Mouse (Mus musculus): ENCODE measurements around the gene Cyp4f37. TPM values are rescaled to one million over a fixed set of nuclear protein-coding genes. Genes with fewer than 3 reads are reported as not detected.
"Not testable (repeated sequence)": the region's sequence is repeated elsewhere in the genome, so short reads cannot be mapped to it uniquely, and the experiment has no call there.

Gene Cyp4f37
- 0.80 and 1.5 TPM in 2 replicates for polyA plus RNA-seq (2014; fragmentation: Nextera tagmentation; extraction: Ambion mirVana)

DNA sequence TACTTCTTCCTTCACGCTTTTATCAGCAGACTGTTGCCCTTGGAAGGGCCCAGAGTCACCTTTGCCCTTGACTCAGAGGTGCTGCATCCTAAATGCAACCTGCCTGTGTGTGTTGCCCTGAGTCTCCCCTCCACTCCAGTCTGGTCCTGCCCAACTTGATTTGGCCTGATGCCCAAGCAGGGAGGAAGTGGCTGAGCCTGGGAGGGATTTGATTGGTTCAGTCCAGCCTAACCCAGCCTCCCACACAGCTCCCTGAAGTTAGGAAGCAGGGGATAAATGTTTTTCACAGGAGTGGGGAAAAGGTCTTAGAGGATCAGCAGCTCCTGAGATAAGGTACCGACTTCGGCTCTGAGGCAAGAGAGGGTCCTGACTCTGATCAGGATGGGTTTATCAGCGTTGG is at the start of gene Cyp4f37:
Gene Cyp4f37, plus strand, starts transcription at position 292 of the 400 bp plus-strand sequence.
- H3K27me3 ChIP-seq (ENCODE audit: control insufficient read depth, insufficient read depth, low read length); H3K9me3 ChIP-seq (ENCODE audit: control insufficient read depth, low read length); H3K4me1 ChIP-seq (ENCODE audit: control insufficient read depth, insufficient read depth, low read length); H3K4me2 ChIP-seq (ENCODE audit: low read depth, low read length); H3K36me3 ChIP-seq (ENCODE audit: control insufficient read depth, insufficient read depth, low read length); H3K27ac ChIP-seq (ENCODE audit: low read depth, low read length); H3K9ac ChIP-seq (replicated peaks; ENCODE audit: low read depth, low read length); H3K4me3 ChIP-seq (ENCODE audit: low read depth, low read length); ATAC-seq (ENCODE audit: low read depth): not testable (repeated sequence)
- 73% methylated on average over 4 of the region's 4 CpGs for WGBS

DNA sequence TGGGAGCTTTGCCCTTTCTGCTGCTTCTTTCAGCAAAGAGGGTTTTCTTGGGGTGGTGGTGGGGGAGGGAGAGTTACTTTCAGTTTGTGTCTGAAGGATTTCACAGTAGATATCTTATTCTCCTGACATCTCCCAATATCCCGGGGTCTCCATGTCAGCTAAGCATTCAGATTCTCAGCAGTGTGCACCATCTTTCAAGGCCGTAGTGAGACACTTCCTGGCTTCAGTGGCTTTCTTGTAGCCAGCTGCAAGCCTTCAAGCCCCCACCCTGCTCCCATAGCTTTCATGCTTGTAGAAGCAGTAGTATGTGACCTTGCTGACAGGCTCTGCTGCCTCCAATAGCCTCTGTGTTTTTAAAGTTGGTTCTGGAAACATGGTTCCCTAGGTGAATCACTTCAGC is 47.8 kb upstream of the Cyp4f37 start:
- H3K4me1 ChIP-seq (ENCODE audit: control insufficient read depth, insufficient read depth, low read length); H3K4me3 ChIP-seq (ENCODE audit: low read depth, low read length); ATAC-seq (ENCODE audit: low read depth); H3K27ac ChIP-seq (ENCODE audit: low read depth, low read length); H3K9ac ChIP-seq (replicated peaks; ENCODE audit: low read depth, low read length); H3K9me3 ChIP-seq (ENCODE audit: control insufficient read depth, low read length); H3K4me2 ChIP-seq (ENCODE audit: low read depth, low read length); H3K36me3 ChIP-seq (ENCODE audit: control insufficient read depth, insufficient read depth, low read length); H3K27me3 ChIP-seq (ENCODE audit: control insufficient read depth, insufficient read depth, low read length): not testable (repeated sequence)
- 60% methylated on average over 2 of the region's 2 CpGs for WGBS

DNA sequence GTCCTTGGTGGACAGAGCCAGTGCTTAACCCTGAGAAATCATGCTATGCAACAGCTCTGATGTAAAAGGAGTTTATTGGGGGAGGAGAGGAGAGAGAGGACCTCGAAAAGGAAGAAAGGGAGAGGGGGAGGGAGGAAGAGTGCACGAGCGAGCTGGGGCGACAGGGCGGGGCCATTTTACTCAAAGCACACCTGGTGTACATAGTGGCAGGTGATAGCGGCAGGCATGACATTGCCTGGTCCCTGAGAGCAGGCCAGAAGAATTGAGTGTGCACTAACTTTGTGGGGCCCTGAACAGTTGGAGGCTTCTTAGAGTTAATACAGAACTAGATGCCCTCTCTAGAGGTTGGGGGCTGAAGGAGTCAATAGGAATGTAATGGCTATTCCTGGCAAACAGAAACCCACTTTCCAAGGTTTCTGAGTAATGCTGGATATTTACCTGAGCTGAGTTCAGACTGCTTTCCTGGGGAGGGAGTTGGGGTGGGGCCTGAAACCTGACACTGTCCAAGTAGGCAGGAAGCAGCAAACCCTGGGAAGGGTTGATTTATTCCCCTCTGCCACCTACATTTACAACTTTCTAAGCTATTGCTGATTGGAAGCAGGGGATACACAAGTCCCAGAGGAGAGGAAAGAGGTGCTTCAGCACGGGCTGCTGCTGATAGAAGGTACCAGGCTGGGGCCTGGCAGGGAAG is 43.5 kb upstream of the Cyp4f37 start:
- no peak for ATAC-seq (ENCODE audit: low read depth)
- no peaks in the 10 kb centered on the region for H3K27me3 ChIP-seq (ENCODE audit: control insufficient read depth, insufficient read depth, low read length)
- H3K27ac ChIP-seq (ENCODE audit: low read depth, low read length) = no peak overlapping the region
- 65% methylated on average over 7 of the region's 7 CpGs for WGBS
- H3K36me3 ChIP-seq (ENCODE audit: control insufficient read depth, insufficient read depth, low read length) = no peaks in the 10 kb centered on the region
- H3K9me3 ChIP-seq (ENCODE audit: control insufficient read depth, low read length) = no peaks in the 10 kb centered on the region
- H3K9ac ChIP-seq (replicated peaks; ENCODE audit: low read depth, low read length) = no peak overlapping the region
- no peak overlapping the region for H3K4me2 ChIP-seq (ENCODE audit: low read depth, low read length)
- no peaks in the 10 kb centered on the region for H3K4me1 ChIP-seq (ENCODE audit: control insufficient read depth, insufficient read depth, low read length)
- no peak overlapping the region for H3K4me3 ChIP-seq (ENCODE audit: low read depth, low read length)

DNA sequence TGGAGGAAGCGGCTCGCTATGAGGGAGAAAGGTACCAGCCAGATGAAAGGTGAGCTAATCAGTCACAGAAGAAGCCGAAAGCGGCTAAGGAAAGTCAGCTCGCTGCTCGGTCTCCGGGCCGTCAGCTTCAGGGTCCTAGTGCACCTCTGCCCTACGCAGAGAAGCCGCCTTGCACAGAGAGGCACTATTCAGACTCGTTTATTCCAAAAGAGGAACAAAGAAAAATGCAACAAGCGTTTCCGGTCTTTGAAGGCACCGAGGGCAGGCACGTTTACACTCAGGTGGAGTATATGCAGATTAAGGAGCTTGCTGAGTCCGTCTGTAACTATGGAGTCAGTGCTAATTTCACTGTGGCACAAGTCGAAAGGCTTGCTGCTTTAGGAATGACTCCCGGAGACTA is 24.6 kb upstream of the Cyp4f37 start:
- Histone ChIP-seq H3K36me3 (ENCODE audit: control insufficient read depth, insufficient read depth, low read length) (no peaks in the 10 kb centered on the region), H3K27me3 (ENCODE audit: control insufficient read depth, insufficient read depth, low read length) (no peaks in the 10 kb centered on the region), H3K4me2 (ENCODE audit: low read depth, low read length) (no peak overlapping the region), H3K9ac (replicated peaks; ENCODE audit: low read depth, low read length) (no peak overlapping the region), H3K4me1 (ENCODE audit: control insufficient read depth, insufficient read depth, low read length) (no peaks in the 10 kb centered on the region), H3K4me3 (ENCODE audit: low read depth, low read length) (no peak overlapping the region), H3K27ac (ENCODE audit: low read depth, low read length) (no peak overlapping the region), H3K9me3 (ENCODE audit: control insufficient read depth, low read length) (no peaks in the 10 kb centered on the region)
- 90% methylated on average over 18 of the region's 18 CpGs for WGBS
- ATAC-seq (ENCODE audit: low read depth) = no peak

DNA sequence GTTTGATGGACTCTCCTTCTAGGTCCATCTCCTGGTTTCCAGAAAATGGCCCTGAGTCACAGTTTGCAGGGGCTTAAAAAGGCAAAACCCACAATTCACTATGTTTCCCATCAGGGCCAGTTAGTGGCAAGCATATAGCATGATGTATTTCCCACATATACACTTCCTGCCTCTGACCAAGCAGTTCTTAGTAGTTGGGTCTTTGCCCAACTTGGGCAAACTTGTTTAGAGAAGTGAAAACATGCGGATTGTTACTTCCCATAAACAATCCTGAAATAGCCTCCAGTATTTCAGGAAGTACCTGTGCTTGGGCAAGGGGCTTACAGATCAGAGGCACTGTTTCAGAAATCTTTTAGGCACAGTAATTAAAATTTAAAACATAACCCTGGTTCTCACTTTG is 13.1 kb upstream of the Cyp4f37 start:
- H3K27ac ChIP-seq (ENCODE audit: low read depth, low read length) = no peak overlapping the region
- no peaks in the 10 kb centered on the region for H3K9me3 ChIP-seq (ENCODE audit: control insufficient read depth, low read length)
- no peak overlapping the region for H3K9ac ChIP-seq (replicated peaks; ENCODE audit: low read depth, low read length)
- H3K27me3 ChIP-seq (ENCODE audit: control insufficient read depth, insufficient read depth, low read length) = no peaks in the 10 kb centered on the region
- no peak overlapping the region for H3K4me3 ChIP-seq (ENCODE audit: low read depth, low read length)
- ATAC-seq (ENCODE audit: low read depth) = no peak
- H3K4me2 ChIP-seq (ENCODE audit: low read depth, low read length) = no peak overlapping the region
- H3K4me1 ChIP-seq (ENCODE audit: control insufficient read depth, insufficient read depth, low read length) = no peaks in the 10 kb centered on the region
- WGBS = 93% methylated on average over 1 of the region's 1 CpGs
- no peaks in the 10 kb centered on the region for H3K36me3 ChIP-seq (ENCODE audit: control insufficient read depth, insufficient read depth, low read length)

DNA sequence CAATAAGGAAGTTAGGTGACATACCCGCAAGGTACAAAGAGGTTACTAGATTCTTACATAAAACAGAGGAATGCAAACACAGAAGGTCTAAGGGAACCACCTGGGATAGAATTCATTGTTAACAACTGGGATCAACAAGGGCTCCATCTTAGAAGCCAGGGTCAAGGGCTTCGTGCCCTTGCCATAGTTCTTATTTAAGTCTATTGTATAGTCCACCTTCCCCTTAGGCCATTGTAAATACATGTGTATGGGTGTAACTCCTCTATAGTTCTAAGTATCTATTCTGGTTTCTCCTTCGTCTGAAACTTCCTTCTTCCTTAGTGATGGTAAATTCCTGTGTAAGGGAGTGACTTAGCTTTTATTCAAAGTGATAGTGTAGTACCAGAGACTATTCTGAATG is 10.9 kb upstream of the Cyp4f37 start:
- not testable (repeated sequence) for H3K4me3 ChIP-seq (ENCODE audit: low read depth, low read length); H3K4me2 ChIP-seq (ENCODE audit: low read depth, low read length); ATAC-seq (ENCODE audit: low read depth); H3K9me3 ChIP-seq (ENCODE audit: control insufficient read depth, low read length); H3K9ac ChIP-seq (replicated peaks; ENCODE audit: low read depth, low read length); H3K27me3 ChIP-seq (ENCODE audit: control insufficient read depth, insufficient read depth, low read length); H3K36me3 ChIP-seq (ENCODE audit: control insufficient read depth, insufficient read depth, low read length); H3K27ac ChIP-seq (ENCODE audit: low read depth, low read length); H3K4me1 ChIP-seq (ENCODE audit: control insufficient read depth, insufficient read depth, low read length)
- 91% methylated on average over 3 of the region's 3 CpGs for WGBS

DNA sequence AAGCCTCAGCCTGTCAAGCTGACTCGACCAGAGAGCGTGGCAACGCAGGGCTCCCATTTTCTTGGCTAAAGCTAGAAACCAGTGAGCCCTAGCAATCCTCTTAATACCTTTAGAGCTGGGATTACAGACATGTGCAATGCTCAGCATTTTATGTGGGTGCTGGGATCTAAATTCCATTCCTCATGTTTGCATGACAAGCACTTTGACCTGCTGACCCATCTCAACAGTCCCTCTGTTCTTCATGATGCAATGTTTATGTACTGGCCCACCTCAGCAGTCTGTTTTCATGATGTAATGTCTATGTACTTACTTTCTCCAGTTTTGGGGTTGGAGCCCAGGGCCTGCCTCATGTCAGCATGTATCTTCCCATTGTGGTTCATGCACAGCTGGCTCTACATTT is 10.2 kb upstream of the Cyp4f37 start:
- ATAC-seq (ENCODE audit: low read depth) = no peak
- Histone ChIP-seq H3K4me3 (ENCODE audit: low read depth, low read length) (no peak overlapping the region), H3K4me2 (ENCODE audit: low read depth, low read length) (no peak overlapping the region), H3K9ac (replicated peaks; ENCODE audit: low read depth, low read length) (no peak overlapping the region), H3K36me3 (ENCODE audit: control insufficient read depth, insufficient read depth, low read length) (no peaks in the 10 kb centered on the region), H3K4me1 (ENCODE audit: control insufficient read depth, insufficient read depth, low read length) (no peaks in the 10 kb centered on the region), H3K27ac (ENCODE audit: low read depth, low read length) (no peak overlapping the region), H3K9me3 (ENCODE audit: control insufficient read depth, low read length) (no peaks in the 10 kb centered on the region), H3K27me3 (ENCODE audit: control insufficient read depth, insufficient read depth, low read length) (no peaks in the 10 kb centered on the region)
- WGBS = 89% methylated on average over 3 of the region's 3 CpGs

DNA sequence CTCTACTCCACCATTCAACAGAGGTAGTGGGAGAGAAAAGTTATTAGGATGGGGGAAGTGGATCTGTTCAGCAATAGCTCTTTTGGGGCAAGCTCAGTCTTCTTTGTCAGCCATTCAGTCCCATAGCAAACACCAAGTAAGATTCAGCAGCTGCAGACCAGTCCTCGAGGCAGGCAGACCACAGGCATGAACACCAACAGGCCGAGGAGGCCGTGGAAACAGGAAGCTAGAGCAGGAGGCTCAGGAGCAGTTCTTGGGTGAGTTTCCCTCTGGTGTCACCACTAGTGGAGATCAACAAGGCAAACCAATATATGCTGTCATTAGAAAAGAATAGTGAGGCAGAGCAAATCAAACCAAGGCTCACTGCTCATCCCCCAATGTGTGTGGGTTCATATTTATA is 8.7 kb upstream of the Cyp4f37 start:
- no peak overlapping the region for H3K4me3 ChIP-seq (ENCODE audit: low read depth, low read length)
- no peak for ATAC-seq (ENCODE audit: low read depth)
- no peak overlapping the region for H3K9ac ChIP-seq (replicated peaks; ENCODE audit: low read depth, low read length)
- H3K4me2 ChIP-seq (ENCODE audit: low read depth, low read length) = no peak overlapping the region
- no peaks in the 10 kb centered on the region for H3K4me1 ChIP-seq (ENCODE audit: control insufficient read depth, insufficient read depth, low read length)
- 78% methylated on average over 3 of the region's 3 CpGs for WGBS
- H3K9me3 ChIP-seq (ENCODE audit: control insufficient read depth, low read length) = no peaks in the 10 kb centered on the region
- no peaks in the 10 kb centered on the region for H3K36me3 ChIP-seq (ENCODE audit: control insufficient read depth, insufficient read depth, low read length)
- H3K27me3 ChIP-seq (ENCODE audit: control insufficient read depth, insufficient read depth, low read length) = no peaks in the 10 kb centered on the region
- no peak overlapping the region for H3K27ac ChIP-seq (ENCODE audit: low read depth, low read length)

DNA sequence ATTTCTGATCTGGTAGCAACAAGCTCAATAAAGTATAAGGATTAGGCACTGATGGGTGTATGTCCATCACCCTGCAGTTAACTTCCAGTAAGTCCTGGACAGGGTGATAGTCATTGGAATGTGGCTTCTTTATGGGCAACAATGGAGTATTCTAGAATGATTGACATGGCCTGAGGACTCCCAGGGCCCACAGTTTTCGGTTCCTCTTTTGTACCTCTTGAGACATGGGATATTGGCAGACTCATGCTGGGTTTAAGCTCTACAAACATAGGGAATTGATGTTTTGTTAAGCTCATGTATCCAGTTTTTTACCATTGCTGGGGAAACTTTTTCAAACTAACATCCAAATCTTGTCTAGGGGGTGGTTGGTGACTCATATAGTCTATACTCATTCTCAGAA is 3.9 kb upstream of the Cyp4f37 start:
- Histone ChIP-seq H3K4me3 (ENCODE audit: low read depth, low read length) (no peak overlapping the region), H3K27me3 (ENCODE audit: control insufficient read depth, insufficient read depth, low read length) (no peaks in the 10 kb centered on the region), H3K9me3 (ENCODE audit: control insufficient read depth, low read length) (no peaks in the 10 kb centered on the region; the same call in 1 of the 2 replicates), H3K4me2 (ENCODE audit: low read depth, low read length) (no peak overlapping the region), H3K9ac (replicated peaks; ENCODE audit: low read depth, low read length) (no peak overlapping the region), H3K36me3 (ENCODE audit: control insufficient read depth, insufficient read depth, low read length) (no peaks in the 10 kb centered on the region), H3K4me1 (ENCODE audit: control insufficient read depth, insufficient read depth, low read length) (no peaks in the 10 kb centered on the region), H3K27ac (ENCODE audit: low read depth, low read length) (no peak overlapping the region)
- 73% methylated on average over 1 of the region's 1 CpGs for WGBS
- no peak for ATAC-seq (ENCODE audit: low read depth)

Measured in neural tube, embryonic 14.5 days (tissue).